Mouse (Mus musculus) mouse embryonic stem cell (cell line): ENCODE measurements around the gene Cabin1.

ENCODE experiments used
- in situ Hi-C, 2 experiments: fragments of 300-500 bp; cut with MboI; formaldehyde crosslinking; loops; 1 replicate in 1 of 2; 3 replicates in 1 of 2; pipeline ENCODE4 v1.14.3; 2019 to 2020; ENCODE audit warnings: low sequenced_read_pairs in 2 of 2, low pct_unique_long_range_greater_than_20kb in 1 of 2, mixed read lengths in 1 of 2; ENCODE audit not compliant: unreplicated experiment in 1 of 2

Gene Cabin1

DNA sequence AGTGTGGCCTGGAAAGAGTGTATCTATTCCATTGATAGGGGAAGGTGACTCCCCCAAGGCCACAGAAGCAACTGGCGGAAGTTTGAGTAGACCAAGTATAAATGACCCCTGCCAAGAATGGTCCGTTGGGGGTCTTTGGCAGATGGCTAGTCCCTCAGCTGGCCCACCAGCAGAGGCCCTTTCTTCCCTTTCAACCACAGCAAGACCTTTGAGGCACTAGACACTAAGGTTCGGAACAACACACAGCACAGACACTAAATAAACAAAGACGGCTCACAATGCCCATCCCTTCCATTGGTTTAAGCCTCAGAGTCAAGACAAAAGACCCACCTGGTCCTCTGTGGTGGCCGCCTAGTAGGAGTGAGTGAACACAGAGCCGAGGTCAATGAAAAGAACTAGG is 84.9 kb downstream of the Cabin1 start:
- in situ Hi-C loops: no loop called here

DNA sequence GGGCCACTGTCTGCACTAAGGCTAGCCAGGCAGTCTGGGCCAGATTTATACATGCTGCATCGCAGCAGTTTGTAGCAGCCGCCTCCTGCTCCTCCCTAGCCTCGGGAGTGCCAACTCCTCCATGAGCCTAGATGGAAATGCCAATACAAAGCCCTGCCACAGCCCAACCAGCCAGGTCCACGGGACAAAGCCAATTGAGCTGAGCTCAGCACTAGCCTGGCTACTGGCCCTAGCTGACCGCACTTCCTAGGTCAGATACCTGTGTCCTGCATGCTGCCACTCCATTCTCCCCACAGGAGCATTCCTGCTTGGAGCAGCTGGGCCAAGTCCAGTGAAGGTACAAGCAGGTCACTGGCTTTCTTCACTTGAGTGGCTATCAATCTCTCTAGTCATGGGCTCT is 86.2 kb downstream of the Cabin1 start:
- in situ Hi-C loops: no loop called here

DNA sequence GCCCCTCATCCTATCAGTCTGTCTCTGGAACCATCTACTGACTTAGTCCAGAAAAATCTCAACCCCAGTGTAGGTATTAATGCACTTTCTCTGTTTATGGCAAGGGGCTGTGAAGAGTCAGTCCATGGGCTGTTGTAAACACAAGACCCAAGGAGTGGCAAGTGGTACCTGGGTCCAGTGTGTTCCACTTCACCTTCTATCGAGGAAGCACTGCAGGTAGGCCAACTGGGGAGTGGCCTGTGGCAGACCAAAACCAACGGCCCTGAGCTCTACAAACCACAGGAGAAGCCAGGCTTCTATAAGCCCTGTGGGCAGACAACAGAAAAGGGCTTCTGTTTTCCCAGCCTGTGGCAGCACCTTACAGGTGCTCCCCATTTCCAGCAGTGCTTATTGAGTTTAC is 86.6 kb downstream of the Cabin1 start:
- in situ Hi-C loops: no loop called here

DNA sequence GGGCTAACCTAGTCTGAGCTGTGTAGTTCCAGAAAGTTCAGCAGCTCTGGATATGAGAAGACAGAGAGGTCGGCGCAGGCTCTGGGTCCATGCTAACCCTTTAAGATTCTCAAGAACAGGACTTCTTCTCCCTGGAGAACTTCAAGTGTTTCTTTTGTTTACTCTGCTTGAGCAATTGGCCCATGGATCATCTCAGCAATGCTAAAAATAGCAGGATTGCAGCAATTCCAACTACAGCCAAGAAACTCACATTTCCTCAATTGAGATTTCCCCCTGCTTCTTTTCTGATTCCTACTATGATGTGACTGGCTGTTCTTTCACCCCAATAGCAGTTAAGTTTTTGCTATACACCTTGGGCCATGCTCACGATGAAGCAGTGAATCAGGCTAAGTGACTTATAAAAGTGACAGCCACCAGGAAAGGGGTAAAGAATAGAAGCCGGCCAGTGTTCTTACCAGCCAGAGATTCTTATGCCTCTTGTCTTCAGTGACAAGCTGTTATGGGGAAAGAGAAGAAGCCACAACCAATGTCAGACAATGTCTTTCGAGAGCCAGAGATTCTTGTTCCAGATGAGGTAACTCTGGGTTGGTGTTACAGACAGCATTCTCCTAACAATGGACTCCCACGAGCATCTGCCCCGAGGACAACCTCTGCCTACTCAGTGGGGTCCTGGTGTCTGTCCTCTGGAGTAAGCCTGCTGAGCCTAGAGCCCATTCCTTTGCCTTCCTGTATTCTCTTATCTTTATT is 87.1 kb downstream of the Cabin1 start:
- in situ Hi-C loops: no loop called here

DNA sequence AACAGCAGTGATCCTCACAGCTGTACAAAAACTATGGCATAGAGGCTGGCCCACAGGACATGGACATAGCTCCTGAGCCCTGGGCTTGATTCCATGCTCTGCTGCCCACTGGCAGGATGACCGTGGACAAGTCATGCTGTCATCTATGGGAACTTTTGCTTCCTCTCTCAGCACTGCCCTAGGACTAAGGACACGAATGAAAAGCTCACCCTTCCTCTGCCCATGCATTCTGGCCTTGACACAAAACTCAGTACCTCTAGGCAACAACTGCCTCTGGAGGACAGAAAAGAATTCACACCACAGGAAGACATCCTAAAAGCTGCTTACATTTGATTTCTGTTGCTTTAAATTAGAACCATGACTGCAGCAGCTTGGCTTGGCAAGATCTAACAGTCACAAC is 87.9 kb downstream of the Cabin1 start:
- in situ Hi-C loops: no loop called here

DNA sequence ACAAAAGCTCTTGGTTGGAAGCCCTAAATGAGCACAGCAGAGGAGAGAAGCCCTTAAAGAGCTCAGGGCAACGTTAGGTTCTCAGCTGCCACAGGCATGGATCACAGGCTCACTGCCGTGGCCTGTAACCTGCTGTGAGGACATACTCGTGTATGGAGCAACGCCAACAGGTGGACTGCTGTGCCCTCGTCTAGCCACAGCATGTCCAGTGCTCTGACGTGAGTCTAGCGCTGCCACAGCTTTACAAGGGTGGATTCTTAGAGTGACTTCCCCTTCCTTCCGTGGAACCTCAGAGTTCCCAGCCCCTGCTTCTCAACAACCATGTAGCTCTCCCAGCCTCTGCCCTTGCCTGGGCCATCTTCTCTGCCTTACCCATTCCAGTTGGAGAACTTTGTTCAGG is 88.5 kb downstream of the Cabin1 start:
- in situ Hi-C loops: no loop called here

DNA sequence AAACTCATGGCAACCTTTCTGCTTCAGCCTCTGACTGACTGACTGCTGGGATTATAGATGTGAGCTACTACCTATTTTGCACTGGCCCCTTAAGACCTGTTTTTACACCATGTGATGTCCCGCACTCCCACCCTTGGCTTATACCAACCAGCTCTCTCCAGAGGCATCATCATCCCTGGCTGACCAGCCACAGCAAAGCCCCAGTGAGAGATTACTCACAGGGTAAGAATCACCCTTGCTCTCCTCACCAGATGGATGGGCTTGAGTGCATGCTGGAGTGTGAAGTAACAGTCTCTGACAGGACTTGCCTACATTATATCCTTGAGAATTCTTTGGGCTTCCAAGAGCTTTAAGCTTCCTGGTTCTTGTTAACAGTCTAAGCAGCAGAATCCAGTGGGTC is 94.2 kb downstream of the Cabin1 start:
- in situ Hi-C loops: no loop called here

DNA sequence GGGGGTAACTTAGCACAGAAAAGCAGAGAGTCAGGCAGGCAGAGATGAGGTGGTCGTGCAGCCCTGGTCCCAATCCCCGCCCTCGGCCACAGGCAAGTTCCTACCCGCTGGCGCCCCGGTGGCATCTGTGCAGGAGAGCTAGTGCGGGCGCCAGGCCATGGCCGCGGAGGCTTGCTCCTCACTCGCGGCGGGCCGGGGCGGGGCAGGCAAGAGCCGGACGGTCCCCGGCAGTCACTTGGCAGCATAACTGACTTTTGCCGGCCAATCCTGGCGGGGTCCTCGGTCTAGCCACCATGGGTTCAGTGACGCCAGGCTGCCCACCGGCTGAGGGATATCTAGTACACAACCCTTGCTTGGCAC is 96.2 kb downstream of the Cabin1 start:
- in situ Hi-C loops: no loop called here

DNA sequence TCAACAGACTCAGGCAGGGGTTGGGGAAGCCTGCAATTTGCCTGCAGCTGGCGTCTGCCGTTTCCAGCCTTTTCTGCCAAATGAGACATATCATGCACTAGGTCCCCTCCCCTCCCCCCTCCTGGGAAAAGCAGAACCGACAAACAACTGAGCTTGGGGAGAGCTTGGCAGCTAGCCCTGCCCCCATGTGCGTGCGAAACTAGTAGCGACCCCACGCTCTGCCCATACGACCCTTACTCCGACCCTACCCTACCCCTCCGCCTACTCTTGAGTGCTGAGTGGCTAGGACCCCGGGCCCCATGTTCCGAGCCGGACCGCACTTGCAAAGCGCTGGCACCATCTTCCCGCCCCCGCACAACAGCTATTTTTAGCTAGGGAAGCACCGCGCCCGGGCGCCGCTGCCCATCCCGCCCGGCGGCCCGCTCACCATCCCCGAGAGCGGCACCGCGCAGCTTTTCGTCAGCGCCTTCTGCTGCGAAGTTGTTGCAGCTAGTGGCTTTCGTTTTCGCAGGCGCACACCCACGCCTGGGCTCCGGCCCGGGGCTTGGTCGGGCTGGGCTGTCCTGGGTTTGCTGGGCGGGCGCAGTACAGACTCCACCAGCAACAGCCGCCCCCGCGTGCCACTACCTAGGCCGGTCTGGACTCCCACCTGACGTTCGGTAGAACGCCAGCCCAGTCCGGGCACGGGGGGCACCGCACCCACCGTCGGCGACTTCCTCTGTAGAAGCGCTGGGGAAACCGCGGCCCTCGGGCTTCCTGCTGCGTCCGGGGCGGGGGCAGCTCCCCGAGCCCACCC is 96.8 kb downstream of the Cabin1 start:
- in situ Hi-C loops: no loop called here

DNA sequence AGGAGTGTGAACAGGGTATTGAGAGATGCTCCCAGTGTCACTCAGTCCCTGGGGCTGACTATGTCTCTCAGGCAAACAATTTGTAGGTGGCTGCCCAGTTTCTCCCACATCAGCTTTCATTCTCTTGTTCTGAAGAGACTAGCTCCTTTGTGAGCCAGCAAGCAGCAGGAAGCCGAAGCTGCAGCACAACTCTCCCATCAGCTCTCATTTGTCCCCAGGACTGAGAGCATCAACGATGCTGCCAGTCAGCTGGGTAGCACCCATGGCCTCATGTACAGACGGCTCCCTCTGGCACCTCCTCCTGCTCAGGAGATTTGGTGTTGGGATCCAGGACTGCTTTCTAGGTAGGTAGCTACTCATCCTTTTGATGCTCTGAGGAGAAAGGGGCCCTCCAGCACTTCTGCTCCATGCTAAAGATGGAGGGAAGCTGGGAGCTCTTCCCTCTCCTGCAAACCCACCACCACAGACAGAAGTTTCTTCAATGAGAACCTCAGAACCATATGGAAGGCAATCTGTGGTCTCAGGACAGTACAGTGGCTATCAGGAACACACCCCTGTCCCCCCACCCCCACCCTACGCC is 97.6 kb downstream of the Cabin1 start:
- in situ Hi-C loops: no loop called here

DNA sequence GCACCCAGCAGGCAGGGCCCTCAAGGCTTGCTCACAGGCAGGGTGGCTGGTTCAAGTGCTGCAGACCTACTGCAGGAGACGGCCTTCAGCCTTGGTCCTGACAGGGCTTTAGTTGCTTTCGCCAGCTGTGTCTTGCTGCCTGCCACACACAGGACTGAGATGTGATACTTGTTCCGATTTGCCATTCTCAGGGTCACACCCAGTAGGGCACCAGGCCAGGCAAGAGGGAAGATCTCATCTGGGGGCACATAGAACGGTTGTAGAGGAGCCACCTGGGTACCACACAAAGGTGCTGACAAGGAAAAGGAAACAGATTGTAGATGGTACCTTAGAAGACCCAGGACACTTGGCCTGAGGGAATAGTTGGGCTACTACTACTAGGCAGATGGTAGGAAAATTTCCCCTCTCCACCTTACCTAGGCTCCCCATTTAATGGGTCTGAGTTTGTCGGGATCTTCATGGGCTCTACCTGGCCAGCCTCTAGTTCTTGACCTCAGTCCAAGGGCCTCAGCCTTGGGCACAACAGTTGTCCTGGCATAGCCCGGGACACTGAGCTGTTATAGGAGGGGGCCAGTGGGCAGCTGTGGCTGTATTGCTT is 99.4 kb downstream of the Cabin1 start:
- in situ Hi-C loops: no loop called here

DNA sequence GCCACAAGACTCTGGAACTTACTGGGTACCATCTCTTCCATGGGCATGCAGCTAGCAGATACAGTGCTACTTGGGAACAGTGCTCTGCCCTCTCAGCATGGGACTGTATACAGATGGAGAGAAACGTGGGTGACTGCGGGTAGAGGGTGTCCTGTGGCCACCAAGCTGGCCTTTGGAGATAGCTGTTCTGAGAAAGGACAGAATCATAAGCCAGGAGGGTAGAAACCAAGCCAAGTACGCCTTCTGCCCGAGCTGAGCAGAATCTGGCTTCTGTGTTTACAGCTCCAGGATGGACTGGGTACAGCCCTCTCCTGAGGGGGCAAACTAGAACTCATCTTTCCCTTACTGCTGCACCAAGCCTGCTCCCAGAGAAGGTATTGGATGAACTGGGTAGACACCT is 101.6 kb downstream of the Cabin1 start:
- in situ Hi-C loops: no loop called here

DNA sequence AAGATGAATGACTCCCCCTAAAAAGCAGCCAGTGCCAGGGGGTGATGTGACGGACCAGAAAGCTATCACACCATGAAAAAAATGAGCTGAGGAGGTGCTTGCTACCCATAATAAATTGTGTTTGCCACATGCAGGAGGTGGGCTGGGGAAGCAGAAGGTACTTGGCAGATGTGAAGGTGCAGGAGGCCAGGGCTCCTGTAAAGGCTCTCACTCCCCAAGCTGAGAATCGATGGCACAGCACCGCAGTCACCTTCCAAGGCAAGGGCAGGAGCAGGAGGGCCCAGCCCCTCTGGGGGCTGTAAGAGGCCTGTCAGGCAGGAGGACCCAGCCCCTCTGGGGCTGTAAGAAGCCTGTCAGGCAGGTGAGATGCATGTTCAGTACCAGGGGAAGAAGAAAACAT is 102.3 kb downstream of the Cabin1 start:
- in situ Hi-C loops: no loop called here

DNA sequence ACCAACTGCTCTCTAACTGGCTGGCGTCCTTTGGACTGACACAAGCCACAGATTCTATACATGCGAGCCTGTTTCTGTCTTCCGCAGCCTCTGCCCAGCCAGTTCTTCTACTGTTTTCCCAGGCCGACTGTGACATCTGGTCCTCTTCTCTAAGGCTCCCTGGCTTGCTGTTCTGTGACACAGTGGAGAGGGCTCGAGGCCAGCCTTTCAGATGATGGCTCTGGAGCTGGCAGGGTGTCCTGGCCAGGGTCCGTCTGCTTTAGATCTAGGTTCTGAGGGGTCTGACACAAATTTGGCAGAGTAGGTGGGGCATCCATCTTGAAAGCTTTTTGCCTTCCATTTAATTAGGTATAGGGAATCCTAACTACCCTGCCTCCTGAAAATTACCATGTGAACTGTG is 102.8 kb downstream of the Cabin1 start:
- in situ Hi-C loops: no loop called here

DNA sequence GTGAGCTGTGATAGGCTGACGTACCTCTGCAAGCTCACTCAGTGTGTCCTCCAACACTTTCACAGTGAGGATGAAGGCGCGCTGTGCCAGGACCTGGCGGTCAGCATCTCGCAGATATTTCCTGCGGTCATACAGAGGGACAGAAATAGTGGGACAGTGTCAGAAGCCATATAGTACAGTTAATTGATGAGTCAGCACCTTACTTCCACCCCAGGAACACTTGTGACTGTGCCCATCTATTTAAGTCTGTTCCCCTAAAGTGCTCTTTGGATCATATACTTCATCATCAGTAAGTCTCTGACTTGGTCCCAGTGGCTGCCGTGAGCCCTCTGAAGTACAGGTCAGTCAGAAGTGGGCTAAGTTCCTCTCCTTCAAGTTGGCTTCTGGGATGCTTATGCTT is 106.4 kb downstream of the Cabin1 start:
- in situ Hi-C loops: no loop called here

DNA sequence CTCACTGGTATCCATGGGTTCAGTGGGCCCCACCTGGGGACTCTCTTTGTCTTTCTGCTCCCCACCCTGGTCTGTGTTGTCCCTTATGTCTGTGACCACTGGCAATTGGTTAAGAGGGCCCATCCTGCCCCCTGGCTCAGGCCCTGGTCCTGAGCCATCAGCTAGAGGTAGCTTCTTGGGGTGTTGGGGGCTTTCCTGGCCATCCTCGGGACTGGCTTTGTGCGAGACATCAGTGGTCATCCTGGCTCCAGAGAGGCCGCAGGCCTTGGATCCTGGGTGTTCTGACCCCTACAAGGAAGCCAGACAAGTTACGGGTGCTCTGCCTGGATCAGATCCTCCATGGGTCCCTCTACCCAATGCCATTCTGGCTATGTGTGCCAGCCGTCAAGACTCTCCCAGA is 107.0 kb downstream of the Cabin1 start:
- in situ Hi-C loops: no loop called here

DNA sequence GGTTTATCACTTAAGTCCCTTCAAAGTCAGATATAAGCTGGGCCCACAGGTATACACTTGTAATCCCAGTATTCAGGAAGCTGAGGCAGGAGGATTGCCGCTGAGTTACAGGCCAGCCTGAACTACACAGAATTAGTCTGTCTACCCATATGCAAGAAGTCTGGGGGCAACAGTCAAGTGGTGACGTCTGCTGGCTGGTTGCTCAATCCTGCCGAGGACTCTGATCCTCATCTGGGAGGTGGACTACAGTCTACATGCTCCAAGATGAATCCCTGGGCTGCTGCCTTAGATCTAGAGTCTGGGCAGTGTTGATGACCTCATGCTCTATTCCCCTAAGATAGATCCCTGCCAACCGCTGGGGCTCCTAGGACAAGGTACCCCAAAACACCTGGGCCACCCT is 110.1 kb downstream of the Cabin1 start:
- in situ Hi-C loops: no loop called here

DNA sequence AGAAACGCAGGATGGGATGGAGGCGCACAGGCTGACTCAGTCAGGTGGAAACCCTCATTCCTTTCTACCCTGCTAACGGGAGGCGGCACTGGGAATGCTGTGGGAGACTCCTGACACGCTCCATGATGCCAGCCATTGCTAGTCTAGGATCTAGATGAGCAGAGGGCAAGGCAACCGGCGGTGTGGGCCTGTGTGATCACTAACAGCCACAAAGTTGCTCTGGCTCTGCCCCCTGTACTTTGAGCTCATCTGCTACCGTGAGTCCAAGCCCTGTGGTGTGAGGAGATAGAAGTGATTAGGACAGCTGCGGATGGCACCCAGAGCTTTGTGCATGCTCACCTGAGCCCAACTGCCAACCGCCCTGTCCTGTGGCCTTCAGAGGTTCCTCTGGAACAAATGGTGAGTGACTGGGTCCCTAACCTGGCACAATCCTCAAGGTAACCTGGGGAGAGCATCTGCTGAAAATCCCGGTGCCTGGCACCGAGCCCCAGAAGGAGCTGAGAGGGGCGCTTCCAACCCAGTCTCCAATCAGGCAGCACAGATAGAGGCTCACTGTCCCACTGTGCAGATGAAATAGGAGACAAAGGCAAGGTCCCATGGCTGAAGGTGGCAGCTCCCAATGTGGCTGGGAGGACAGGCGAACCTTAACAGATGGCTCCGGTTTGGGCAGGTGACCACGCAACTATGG is 112.6 kb downstream of the Cabin1 start:
- in situ Hi-C loops: no loop called here

DNA sequence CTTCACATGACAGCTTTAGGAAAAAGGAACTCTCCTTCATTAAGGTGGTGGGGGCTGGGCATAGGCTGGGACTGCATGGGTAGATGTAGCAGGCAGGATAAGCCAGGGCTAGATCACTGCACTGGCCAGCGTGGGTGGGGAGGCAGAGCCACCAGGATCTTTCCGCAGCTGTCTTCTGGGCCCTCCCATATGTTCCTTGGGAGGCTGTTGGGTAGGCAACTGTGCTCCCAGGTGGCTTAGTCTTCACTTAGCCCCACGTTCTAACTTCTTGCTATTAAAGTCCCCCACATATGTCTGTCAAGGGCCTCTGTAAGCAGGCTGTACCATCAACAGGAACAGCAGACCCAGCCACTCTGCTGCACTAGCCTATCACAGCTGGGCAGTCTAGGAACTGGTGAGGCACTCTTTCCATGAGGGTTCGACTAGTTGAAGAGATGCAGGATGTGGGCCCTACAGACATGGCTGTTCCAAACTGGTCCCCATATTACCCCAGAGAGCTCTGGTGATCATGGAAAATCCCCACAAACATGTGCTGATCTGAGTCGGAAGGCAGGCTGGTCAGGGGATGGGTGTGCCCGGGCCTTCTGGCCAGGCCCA is 113.7 kb downstream of the Cabin1 start:
- in situ Hi-C loops: no loop called here
